Mouse (Mus musculus): ENCODE measurements around the gene Sdccag8.

GRCm38 (mm10) chr1:176962894-176963293 lies 148.4 kb downstream of the Sdccag8 start:
- TF ChIP-seq CTCF (IDR thresholded peaks at IDR 0.05; ENCODE audit: low read depth) (no peak), EP300 (optimal IDR thresholded peaks at IDR 0.05) (no peak)

Data from stomach, postnatal 0 days (tissue).